Mouse (Mus musculus) c-Kit-negative CD71-positive TER-119-positive erythroid progenitor cells, embryonic 14.5 days (primary cell): ENCODE data around the gene Zfp57.
"Not testable (repeated sequence)": the region's sequence is repeated elsewhere in the genome, so short reads cannot be mapped to it uniquely, and the experiment has no call there.

Source experiments
- DNase-seq: peaks from one replicate; pipeline ENCODE4 v3.0.0-alpha.2; 2013; ENCODE audit warnings: low read depth, low spot score

Zfp57 gene

GRCm38 (mm10) chr17:37000863-37001262, at the start of gene Zfp57:
TSS of gene Zfp57 (plus strand) at chr17:37001163.
- no peak for DNase-seq

- DNase-seq = no peak
Measured at GRCm38 (mm10) chr17:36952631-36953030, 48.3 kb upstream of the Zfp57 start.

- DNase-seq = no peak
Measured at GRCm38 (mm10) chr17:36953062-36953461, 47.9 kb upstream of the Zfp57 start.

- DNase-seq = peak; percentile 92
Measured at GRCm38 (mm10) chr17:36957999-36958743, 42.8 kb upstream of the Zfp57 start, which contains the start of the genes Znrd1 and Znrd1as. TSS of gene Znrd1 (minus strand) at chr17:36958559. TSS of gene Znrd1as (plus strand) at chr17:36958592.

- DNase-seq = no peak
Measured at GRCm38 (mm10) chr17:36958884-36959283, 42.1 kb upstream of the Zfp57 start.

GRCm38 (mm10) chr17:36961125-36961524, 39.8 kb upstream of the Zfp57 start:
- no peak for DNase-seq

- no peak for DNase-seq
Measured at GRCm38 (mm10) chr17:36966875-36967274, 34.1 kb upstream of the Zfp57 start.

- no peak for DNase-seq
Measured at GRCm38 (mm10) chr17:36970316-36970890, 30.6 kb upstream of the Zfp57 start.

GRCm38 (mm10) chr17:36971172-36971850, 29.7 kb upstream of the Zfp57 start:
- no peak for DNase-seq

- no peak for DNase-seq
Measured at GRCm38 (mm10) chr17:36972791-36973190, 28.2 kb upstream of the Zfp57 start.

GRCm38 (mm10) chr17:36973271-36973787, 27.6 kb upstream of the Zfp57 start:
- no peak for DNase-seq

GRCm38 (mm10) chr17:36981221-36981813, 19.6 kb upstream of the Zfp57 start, which contains the start of gene 2410137M14Rik:
TSS of gene 2410137M14Rik (minus strand) at chr17:36981237.
- no peak for DNase-seq

- no peak for DNase-seq
Measured at GRCm38 (mm10) chr17:36981845-36982244, 19.1 kb upstream of the Zfp57 start.

- no peak for DNase-seq
Measured at GRCm38 (mm10) chr17:36982253-36983155, 18.5 kb upstream of the Zfp57 start.

- DNase-seq = no peak
Measured at GRCm38 (mm10) chr17:36988475-36988874, 12.5 kb upstream of the Zfp57 start.

GRCm38 (mm10) chr17:36989437-36989836, 11.5 kb upstream of the Zfp57 start, which contains the start of gene H2-M5:
TSS of gene H2-M5 (minus strand) at chr17:36989537.
- DNase-seq = no peak

GRCm38 (mm10) chr17:36990630-36991029, 10.3 kb upstream of the Zfp57 start:
- DNase-seq = not testable (repeated sequence)

- no peak for DNase-seq
Measured at GRCm38 (mm10) chr17:36992336-36993104, 8.4 kb upstream of the Zfp57 start.

GRCm38 (mm10) chr17:36993770-36994325, 7.1 kb upstream of the Zfp57 start:
- DNase-seq = no peak

GRCm38 (mm10) chr17:36994528-36994927, 6.4 kb upstream of the Zfp57 start:
- no peak for DNase-seq
